Comparison of ENCODE assay signal across 8 mouse cellular contexts in genomic region chr9:87254903-87255695, GRCm38 (mm10). TPM values are rescaled to one million over a fixed set of nuclear protein-coding genes. Genes with fewer than 3 reads are reported as not detected.
DNase-seq lines count a peak whose midpoint lies in the region; ATAC-seq and TF ChIP-seq lines count a peak whose summit lies in the region.

Cep162 (minus strand) TSS chr9:87255536.

- H3K9ac ChIP-seq in embryonic facial prominence, embryonic 14.5 days (ENCODE audit: low read depth, low read length), result peak within 1 kb of the TSS; percentile 71
- peak within 1 kb of the TSS; percentile 66 for H3K9ac ChIP-seq in heart, adult 2 months (ENCODE audit: low read depth, low read length)
- H3K9ac ChIP-seq in limb, embryonic 13.5 days, result peak within 1 kb of the TSS; percentile 72
- H3K9ac ChIP-seq in midbrain, embryonic 16.5 days (ENCODE audit: low read depth, low read length), result peak within 1 kb of the TSS; percentile 66

- H3K79me2 ChIP-seq in heart, adult 2 months (replicated peaks; ENCODE audit: control insufficient read depth, insufficient read depth, low read length), result no peaks in the 10 kb centered on the region

- H3K27ac ChIP-seq in embryonic facial prominence, embryonic 14.5 days (replicated peaks; ENCODE audit: low read depth, low read length), result peak within 1 kb of the TSS; percentile 57
- H3K27ac ChIP-seq in heart, adult 2 months, result peak within 1 kb of the TSS; percentile 72
- peak within 1 kb of the TSS; percentile 44; the same call in 1 of the 2 replicates for H3K27ac ChIP-seq in limb, embryonic 13.5 days
- peak within 1 kb of the TSS; percentile 90 for H3K27ac ChIP-seq in midbrain, embryonic 16.5 days (ENCODE audit: low read length)

- DNase-seq in 3T3-L1 (ENCODE audit: low read depth, low spot score), result peak; percentile 93
- peak; percentile 57 to 68 for DNase-seq in adrenal gland, postnatal 4 days (ENCODE audit: low spot score in 2 of 2)
- peak; percentile 96 for DNase-seq in embryonic facial prominence, embryonic 14.5 days (ENCODE audit: low spot score)
- peak; percentile 92 to 93 for DNase-seq in heart, adult 2 months
- DNase-seq in kidney, adult 8-10 months, result peak; percentile 83 to 88
- DNase-seq in spleen, postnatal 10 days (ENCODE audit: low spot score in 2 of 2), result peak; percentile 87 to 89

- peak within 1 kb of the TSS; percentile 69 for H3K4me2 ChIP-seq in embryonic facial prominence, embryonic 14.5 days (ENCODE audit: low read depth, low read length)
- H3K4me2 ChIP-seq in limb, embryonic 13.5 days (replicated peaks), result peak within 1 kb of the TSS; percentile 79
- H3K4me2 ChIP-seq in midbrain, embryonic 16.5 days (ENCODE audit: low read length), result peak within 1 kb of the TSS; percentile 84

- H3K9me3 ChIP-seq in embryonic facial prominence, embryonic 14.5 days (ENCODE audit: control insufficient read depth, low read length), result 0 out of 2 replicates have a peak, but pooled peaks cover 5% of the 10 kb centered on the region
- H3K9me3 ChIP-seq in limb, embryonic 13.5 days, result no peaks in the 10 kb centered on the region
- peaks cover 4% of the 10 kb centered on the region for H3K9me3 ChIP-seq in midbrain, embryonic 16.5 days (replicated peaks; ENCODE audit: control insufficient read depth, low read length, poor library complexity, severe bottlenecking)

- no peak for TF ChIP-seq CTCF in heart, adult 2 months (IDR thresholded peaks at IDR 0.05)

- TF ChIP-seq EP300 in heart, adult 2 months (IDR thresholded peaks at IDR 0.05; ENCODE audit: insufficient read depth, low read depth, low read length), result no peak; the same call in 1 of the 2 replicates

- H3K36me3 ChIP-seq in embryonic facial prominence, embryonic 14.5 days (ENCODE audit: control insufficient read depth, insufficient read depth, low read length), result no peaks in the 10 kb centered on the region
- no peaks in the 10 kb centered on the region for H3K36me3 ChIP-seq in heart, adult 2 months (ENCODE audit: control insufficient read depth, insufficient read depth, low read length)
- H3K36me3 ChIP-seq in limb, embryonic 13.5 days, result peaks cover 3% of the 10 kb centered on the region; the same call in 1 of the 2 replicates
- H3K36me3 ChIP-seq in midbrain, embryonic 16.5 days (ENCODE audit: control insufficient read depth, insufficient read depth, low read length), result no peaks in the 10 kb centered on the region

- TF ChIP-seq POLR2A in heart, adult 2 months (IDR thresholded peaks at IDR 0.05; ENCODE audit: insufficient read depth, low read depth, low read length), result no peak

- peak within 1 kb of the TSS; percentile 62 for H3K4me3 ChIP-seq in embryonic facial prominence, embryonic 14.5 days (ENCODE audit: low read depth, low read length)
- peak within 1 kb of the TSS; percentile 78 for H3K4me3 ChIP-seq in heart, adult 2 months
- peak within 1 kb of the TSS; percentile 73 for H3K4me3 ChIP-seq in limb, embryonic 13.5 days
- H3K4me3 ChIP-seq in midbrain, embryonic 16.5 days (ENCODE audit: low read depth, low read length), result peak within 1 kb of the TSS; percentile 73

- intact Hi-C loops in heart, adult 2 months (cut with DNase I), result no loop called here

- WGBS in embryonic facial prominence, embryonic 14.5 days, result under 1% methylated on average over 39 of the region's 41 CpGs
- WGBS in heart, adult 2 months, result under 1% methylated on average over 41 of the region's 41 CpGs
- WGBS in limb, embryonic 13.5 days, result under 1% methylated on average over 41 of the region's 41 CpGs
- WGBS in midbrain, embryonic 16.5 days, result 1% methylated on average over 41 of the region's 41 CpGs

- H3K4me1 ChIP-seq in embryonic facial prominence, embryonic 14.5 days (ENCODE audit: control insufficient read depth, insufficient read depth, low read length), result no peaks in the 10 kb centered on the region
- H3K4me1 ChIP-seq in heart, adult 2 months (ENCODE audit: control insufficient read depth, insufficient read depth, low read length), result peaks cover 1% of the 10 kb centered on the region; the same call in 1 of the 2 replicates
- peaks cover 5% of the 10 kb centered on the region; the same call in 1 of the 2 replicates for H3K4me1 ChIP-seq in limb, embryonic 13.5 days
- peaks cover 9% of the 10 kb centered on the region for H3K4me1 ChIP-seq in midbrain, embryonic 16.5 days (ENCODE audit: control insufficient read depth, insufficient read depth, low read length)

- peak; percentile 98 for ATAC-seq in embryonic facial prominence, embryonic 14.5 days (ENCODE audit: low read depth)
- ATAC-seq in limb, embryonic 13.5 days (ENCODE audit: low FRiP score, low read depth), result peak; percentile 98
- ATAC-seq in midbrain, embryonic 16.5 days, result peak; percentile 99

- no peaks in the 10 kb centered on the region for H3K27me3 ChIP-seq in embryonic facial prominence, embryonic 14.5 days (replicated peaks; ENCODE audit: control insufficient read depth, insufficient read depth, low read length)
- no peaks in the 10 kb centered on the region for H3K27me3 ChIP-seq in heart, adult 2 months (ENCODE audit: control insufficient read depth, insufficient read depth, low read length)
- no peaks in the 10 kb centered on the region for H3K27me3 ChIP-seq in limb, embryonic 13.5 days
- H3K27me3 ChIP-seq in midbrain, embryonic 16.5 days (ENCODE audit: control insufficient read depth, insufficient read depth, low read depth, low read length), result no peaks in the 10 kb centered on the region

RNA-seq across cellular contexts. Expression of gene Cep162, which starts in this region (rescaled TPM):
- total RNA-seq in adrenal gland, postnatal 4 days (2021), result 10 to 100 TPM in 1 of 2 experiments, 1 to 10 TPM in 1; 8.2 to 11.1 TPM
- 5.9 and 6.3 TPM in 2 replicates for polyA plus RNA-seq in embryonic facial prominence, embryonic 14.5 days (2014; fragmentation: Nextera tagmentation; extraction: Ambion mirVana)
- total RNA-seq in heart, adult 2 months (2021), result 1 to 10 TPM; 2.1 to 2.2 TPM
- polyA plus RNA-seq in heart, adult 2 months (2012; rRNA removed), result 0.72 and 1.4 TPM in 2 replicates
- polyA plus RNA-seq in limb, embryonic 13.5 days (2015; fragmentation: Nextera tagmentation; extraction: Ambion mirVana), result 7.0 and 7.3 TPM in 2 replicates
- polyA plus RNA-seq in midbrain, embryonic 16.5 days (2015; fragmentation: Nextera tagmentation; extraction: Ambion mirVana), result 6.4 and 7.4 TPM in 2 replicates

Comparison
In these comparisons a context has a peak if more than half of its experiments do, and no peak if none do; other contexts are left out.
1. Peak in every context shown above with its lines: DNase-seq, ATAC-seq, H3K4me3 ChIP-seq and H3K27ac ChIP-seq.